Mouse (Mus musculus) C2C12 (cell line): ENCODE data around the gene Pfkfb4.

Experiments used
- CEBPB ChIP-seq: IDR thresholded peaks from one replicate; pipeline ENCODE4 v1.6.1; 2011; ENCODE audit warnings: low read depth, mild to moderate bottlenecking, control low read depth, moderate library complexity
- CTCF ChIP-seq: IDR thresholded peaks from one replicate; pipeline ENCODE4 v1.5.1; 2011; ENCODE audit not compliant: control insufficient read depth, insufficient read depth, insufficient read length
- FOSL1 ChIP-seq: IDR thresholded peaks from one replicate; pipeline ENCODE4 v1.8.0; 2011; ENCODE audit warnings: mild to moderate bottlenecking, low read length; ENCODE audit not compliant: poor library complexity, insufficient read depth, severe bottlenecking
- MAX ChIP-seq: IDR thresholded peaks from one replicate; pipeline ENCODE4 v1.6.1; 2011; ENCODE audit warnings: mild to moderate bottlenecking, control low read depth
- MYOG ChIP-seq: IDR thresholded peaks from one replicate; pipeline ENCODE4 v1.6.1; 2011; ENCODE audit not compliant: control insufficient read depth, insufficient read length; ENCODE audit errors: extremely low read depth
- USF1 ChIP-seq: IDR thresholded peaks from one replicate; pipeline ENCODE4 v1.6.1; 2011; ENCODE audit warnings: low read depth, mild to moderate bottlenecking, control low read depth, moderate library complexity

GRCm38 (mm10) chr9:109010316-109010690 lies 18.7 kb downstream of the Pfkfb4 start:
- no peak for TF ChIP-seq USF1
- TF ChIP-seq CEBPB, result no peak
- no peak for TF ChIP-seq CTCF
- TF ChIP-seq MYOG, result no peak
- no peak for TF ChIP-seq MAX
- TF ChIP-seq FOSL1, result no peak
